Mouse (Mus musculus): ENCODE results near the gene Kcnj9. TPM values are rescaled to one million over a fixed set of nuclear protein-coding genes. Genes with fewer than 3 reads are reported as not detected.

Gene Kcnj9
- polyA plus RNA-seq, 1 experiment from 2014 or later = 0.68 TPM

GRCm38 (mm10) chr1:172313613-172314411 is 15.3 kb downstream of the Kcnj9 start:
- WGBS = 70% methylated on average over 10 of the region's 10 CpGs
- ATAC-seq (replicated peaks; ENCODE audit: low FRiP score) (no peak), DNase-seq (ENCODE audit: low spot score) (no peak)
- H3K27me3 ChIP-seq (ENCODE audit: control insufficient read depth, insufficient read depth, low read length) = no peaks in the 10 kb centered on the region
- peaks cover 4% of the 10 kb centered on the region; the same call in 1 of the 2 replicates for H3K36me3 ChIP-seq (ENCODE audit: control insufficient read depth, insufficient read depth, low read length)
- peak overlapping the region; percentile 74 for H3K4me3 ChIP-seq (ENCODE audit: low read depth, low read length)
- H3K4me1 ChIP-seq (replicated peaks; ENCODE audit: control insufficient read depth, insufficient read depth, low read length) = peaks cover 25% of the 10 kb centered on the region; the same call in 1 of the 2 replicates
- no peaks in the 10 kb centered on the region for H3K9me3 ChIP-seq (ENCODE audit: control insufficient read depth, low read length)
- peak overlapping the region; percentile 8; the same call in 1 of the 2 replicates for H3K27ac ChIP-seq (ENCODE audit: low read depth, low read length)
- H3K4me2 ChIP-seq (ENCODE audit: low read depth, low read length, severe bottlenecking) = peak overlapping the region; percentile 81
- H3K9ac ChIP-seq (ENCODE audit: low read length) = peak overlapping the region; percentile 78

- ATAC-seq (replicated peaks; ENCODE audit: low FRiP score) (no peak), DNase-seq (ENCODE audit: low spot score) (no peak)
- H3K27me3 ChIP-seq (ENCODE audit: control insufficient read depth, insufficient read depth, low read length) = no peaks in the 10 kb centered on the region
- no peak overlapping the region for H3K27ac ChIP-seq (ENCODE audit: low read depth, low read length)
- no peaks in the 10 kb centered on the region for H3K9me3 ChIP-seq (ENCODE audit: control insufficient read depth, low read length)
- H3K9ac ChIP-seq (ENCODE audit: low read length) = peak overlapping the region; percentile 78
- WGBS = 19% methylated on average over 16 of the region's 16 CpGs
- peaks cover 1% of the 10 kb centered on the region; the same call in 1 of the 2 replicates for H3K36me3 ChIP-seq (ENCODE audit: control insufficient read depth, insufficient read depth, low read length)
- peaks cover 25% of the 10 kb centered on the region; the same call in 1 of the 2 replicates for H3K4me1 ChIP-seq (replicated peaks; ENCODE audit: control insufficient read depth, insufficient read depth, low read length)
- H3K4me3 ChIP-seq (ENCODE audit: low read depth, low read length) = peak overlapping the region; percentile 74
- H3K4me2 ChIP-seq (ENCODE audit: low read depth, low read length, severe bottlenecking) = peak overlapping the region; percentile 81
Measured at GRCm38 (mm10) chr1:172312768-172313561, 16.2 kb downstream of the Kcnj9 start.

DNA sequence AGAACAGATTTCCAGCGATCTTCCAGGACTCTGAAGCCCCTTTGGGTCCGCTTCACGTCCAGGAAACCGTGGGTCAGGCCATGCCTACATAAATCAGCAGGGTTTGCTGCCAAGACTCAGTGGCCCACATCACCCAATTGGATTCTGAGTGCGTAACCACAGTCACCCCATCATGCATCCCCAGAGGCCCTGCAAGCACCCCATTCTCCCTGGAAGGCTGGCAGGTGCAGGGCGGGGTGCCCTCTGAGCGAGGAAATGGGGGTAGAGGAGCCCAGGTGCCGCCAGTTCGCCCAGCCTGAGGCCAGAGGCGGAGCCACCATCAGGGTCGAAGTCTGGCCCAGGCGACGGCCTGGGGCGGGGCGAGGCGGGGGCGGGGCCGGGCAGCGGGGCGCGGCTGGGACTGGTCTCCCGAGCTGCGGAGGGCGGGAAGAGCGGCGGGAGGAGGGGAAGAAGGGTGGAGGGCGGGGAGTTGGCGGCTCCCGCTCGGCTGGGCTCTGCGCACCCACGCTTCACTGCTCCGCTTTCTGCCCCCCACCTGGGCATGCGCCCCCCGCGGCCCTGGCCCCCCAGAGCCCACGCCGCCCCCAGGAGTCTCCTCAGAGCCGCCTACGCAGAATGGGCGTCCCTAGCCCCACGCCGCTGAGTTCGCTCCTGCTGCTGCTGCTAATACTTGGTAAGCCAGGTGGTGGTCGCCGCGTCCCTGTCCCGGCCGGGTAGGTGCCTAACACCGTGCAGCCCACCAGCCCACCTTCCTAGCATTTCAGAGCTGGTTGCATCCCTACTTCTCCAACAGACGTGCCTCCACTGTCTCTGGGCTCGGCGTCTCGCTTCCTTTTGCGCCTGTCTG is 17.0 kb downstream of the Kcnj9 start:
- H3K36me3 ChIP-seq (ENCODE audit: control insufficient read depth, insufficient read depth, low read length) = no peaks in the 10 kb centered on the region
- H3K27me3 ChIP-seq (ENCODE audit: control insufficient read depth, insufficient read depth, low read length) = no peaks in the 10 kb centered on the region
- ATAC-seq (replicated peaks; ENCODE audit: low FRiP score) = peak; percentile 74
- H3K4me1 ChIP-seq (replicated peaks; ENCODE audit: control insufficient read depth, insufficient read depth, low read length) = peaks cover 21% of the 10 kb centered on the region; the same call in 1 of the 2 replicates
- H3K4me2 ChIP-seq (ENCODE audit: low read depth, low read length, severe bottlenecking) = peak overlapping the region; percentile 81
- DNase-seq (ENCODE audit: low spot score) = peak; percentile 96
- H3K9ac ChIP-seq (ENCODE audit: low read length) = peak overlapping the region; percentile 78
- no peaks in the 10 kb centered on the region for H3K9me3 ChIP-seq (ENCODE audit: control insufficient read depth, low read length)
- H3K4me3 ChIP-seq (ENCODE audit: low read depth, low read length) = peak overlapping the region; percentile 74
- peak overlapping the region; percentile 37; the same call in 1 of the 2 replicates for H3K27ac ChIP-seq (ENCODE audit: low read depth, low read length)
- WGBS = under 1% methylated on average over 50 of the region's 55 CpGs

DNA sequence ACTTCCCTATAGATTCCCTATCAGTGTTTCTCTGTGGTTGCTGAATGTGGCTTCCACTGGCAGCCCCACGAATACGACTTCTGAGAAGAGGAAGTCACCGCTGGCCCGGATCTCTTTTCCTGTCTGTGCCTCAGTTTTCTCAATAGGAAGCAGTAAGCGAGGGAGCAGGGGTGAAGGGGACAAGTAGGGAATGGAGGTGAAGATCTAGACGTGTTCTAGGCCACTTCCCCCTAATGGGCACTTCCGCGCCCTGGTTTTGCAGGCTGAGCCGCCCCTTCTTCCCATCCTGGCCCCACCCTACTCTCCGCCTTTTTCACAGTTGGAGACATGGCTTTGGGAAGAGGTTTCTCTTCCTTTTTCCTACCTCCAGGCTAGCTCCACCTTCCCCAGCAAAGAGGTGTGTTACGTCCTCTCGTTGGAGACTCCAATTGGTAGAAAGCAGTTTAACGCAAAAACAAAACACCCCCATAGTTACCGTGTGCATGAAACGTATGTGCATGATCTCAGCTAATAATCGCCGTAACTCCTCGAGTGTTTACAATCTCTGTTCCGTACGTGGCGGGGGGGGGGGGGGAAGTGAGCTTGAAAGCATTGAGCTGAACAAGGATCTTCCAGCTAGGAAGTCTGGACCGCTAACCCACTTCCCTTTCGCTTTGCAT is 17.7 kb downstream of the Kcnj9 start:
- Histone ChIP-seq H3K27ac (ENCODE audit: low read depth, low read length) (peak overlapping the region; percentile 37; the same call in 1 of the 2 replicates), H3K9me3 (ENCODE audit: control insufficient read depth, low read length) (no peaks in the 10 kb centered on the region), H3K36me3 (ENCODE audit: control insufficient read depth, insufficient read depth, low read length) (no peaks in the 10 kb centered on the region), H3K4me1 (replicated peaks; ENCODE audit: control insufficient read depth, insufficient read depth, low read length) (peaks cover 20% of the 10 kb centered on the region; the same call in 1 of the 2 replicates), H3K4me3 (ENCODE audit: low read depth, low read length) (peak overlapping the region; percentile 74), H3K4me2 (ENCODE audit: low read depth, low read length, severe bottlenecking) (peak overlapping the region; percentile 81), H3K27me3 (ENCODE audit: control insufficient read depth, insufficient read depth, low read length) (no peaks in the 10 kb centered on the region), H3K9ac (ENCODE audit: low read length) (peak overlapping the region; percentile 78)
- DNase-seq (ENCODE audit: low spot score) (peak; percentile 60), ATAC-seq (replicated peaks; ENCODE audit: low FRiP score) (no peak)
- 8% methylated on average over 23 of the region's 23 CpGs for WGBS

DNA sequence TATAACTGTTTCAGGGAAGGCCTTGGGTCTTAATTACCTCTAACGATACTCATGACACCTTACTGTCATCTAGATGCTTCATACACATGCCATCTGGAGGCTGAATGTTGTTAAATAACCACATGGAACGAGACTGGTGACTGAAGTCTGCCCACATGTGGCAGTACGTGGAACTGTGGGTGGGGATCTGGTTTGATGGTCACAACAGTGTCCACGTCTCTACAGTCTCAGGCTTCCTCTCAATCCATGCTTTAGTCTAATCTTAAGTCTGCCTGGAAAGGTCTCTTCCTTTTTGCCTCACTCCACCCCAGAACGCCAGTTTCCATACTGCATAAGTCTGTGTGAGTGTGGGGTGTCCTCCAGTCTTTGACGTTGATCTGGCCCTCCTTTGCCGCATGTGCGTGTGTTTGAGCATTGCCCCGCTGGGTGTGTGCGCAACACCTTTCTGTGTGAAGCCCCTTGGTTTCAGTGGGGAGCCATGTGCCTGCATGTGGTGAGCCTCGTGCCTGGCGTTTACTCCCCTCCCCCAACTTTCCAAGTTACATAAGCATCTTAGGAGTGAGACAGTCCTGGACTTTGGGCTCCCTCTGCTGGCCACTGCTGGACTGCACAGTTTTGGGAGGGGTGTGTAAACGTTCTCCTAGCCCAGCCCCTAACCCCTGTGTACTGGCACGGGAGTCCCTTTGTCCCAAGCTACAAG is 19.3 kb downstream of the Kcnj9 start:
- ATAC-seq (replicated peaks; ENCODE audit: low FRiP score) = peak; percentile 79
- 4% methylated on average over 14 of the region's 14 CpGs for WGBS
- Histone ChIP-seq H3K27me3 (ENCODE audit: control insufficient read depth, insufficient read depth, low read length) (no peaks in the 10 kb centered on the region), H3K4me2 (ENCODE audit: low read depth, low read length, severe bottlenecking) (peak overlapping the region; percentile 57), H3K4me3 (ENCODE audit: low read depth, low read length) (0 out of 2 replicates have a peak overlapping the region, but pooled peaks have one; percentile 13), H3K27ac (ENCODE audit: low read depth, low read length) (peak overlapping the region; percentile 63; the same call in 1 of the 2 replicates), H3K9me3 (ENCODE audit: control insufficient read depth, low read length) (no peaks in the 10 kb centered on the region), H3K36me3 (ENCODE audit: control insufficient read depth, insufficient read depth, low read length) (no peaks in the 10 kb centered on the region), H3K4me1 (replicated peaks; ENCODE audit: control insufficient read depth, insufficient read depth, low read length) (peaks cover 16% of the 10 kb centered on the region; the same call in 1 of the 2 replicates), H3K9ac (ENCODE audit: low read length) (peak overlapping the region; percentile 62)
- peak; percentile 97 for DNase-seq (ENCODE audit: low spot score)

GRCm38 (mm10) chr1:172308409-172308808 is 20.7 kb downstream of the Kcnj9 start:
- Histone ChIP-seq H3K4me3 (ENCODE audit: low read depth, low read length) (no peak overlapping the region), H3K36me3 (ENCODE audit: control insufficient read depth, insufficient read depth, low read length) (no peaks in the 10 kb centered on the region), H3K4me1 (replicated peaks; ENCODE audit: control insufficient read depth, insufficient read depth, low read length) (peaks cover 16% of the 10 kb centered on the region; the same call in 1 of the 2 replicates), H3K27me3 (ENCODE audit: control insufficient read depth, insufficient read depth, low read length) (no peaks in the 10 kb centered on the region), H3K4me2 (ENCODE audit: low read depth, low read length, severe bottlenecking) (no peak overlapping the region), H3K9me3 (ENCODE audit: control insufficient read depth, low read length) (no peaks in the 10 kb centered on the region), H3K9ac (ENCODE audit: low read length) (no peak overlapping the region), H3K27ac (ENCODE audit: low read depth, low read length) (peak overlapping the region; percentile 10; the same call in 1 of the 2 replicates)
- ATAC-seq (replicated peaks; ENCODE audit: low FRiP score) (no peak), DNase-seq (ENCODE audit: low spot score) (no peak)
- 88% methylated on average over 1 of the region's 1 CpGs for WGBS

DNA sequence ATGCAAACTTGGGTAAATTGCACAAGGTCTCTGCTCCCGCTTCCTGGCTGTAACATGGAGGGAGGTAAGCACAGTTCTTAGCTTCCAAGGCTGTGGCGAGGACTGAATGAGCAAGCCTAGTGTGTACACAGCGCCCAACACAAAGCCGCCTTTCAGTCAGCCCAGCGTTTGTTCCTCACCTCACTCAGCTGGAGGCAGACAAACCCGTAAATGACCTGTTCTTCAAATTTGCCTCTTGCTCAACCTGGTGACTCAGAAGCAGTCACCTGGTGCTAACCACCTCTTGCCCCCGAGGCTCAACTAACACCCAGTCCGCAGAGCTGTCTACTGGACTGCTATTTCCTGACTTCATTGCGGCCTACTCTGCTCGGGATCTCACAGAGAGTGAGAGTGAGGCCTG is 21.2 kb downstream of the Kcnj9 start:
- no peak for DNase-seq (ENCODE audit: low spot score)
- Histone ChIP-seq H3K9ac (ENCODE audit: low read length) (peak overlapping the region; percentile 23; the same call in 1 of the 2 replicates), H3K27ac (ENCODE audit: low read depth, low read length) (peak overlapping the region; percentile 10), H3K9me3 (ENCODE audit: control insufficient read depth, low read length) (no peaks in the 10 kb centered on the region), H3K27me3 (ENCODE audit: control insufficient read depth, insufficient read depth, low read length) (no peaks in the 10 kb centered on the region), H3K36me3 (ENCODE audit: control insufficient read depth, insufficient read depth, low read length) (no peaks in the 10 kb centered on the region), H3K4me3 (ENCODE audit: low read depth, low read length) (no peak overlapping the region), H3K4me2 (ENCODE audit: low read depth, low read length, severe bottlenecking) (no peak overlapping the region), H3K4me1 (replicated peaks; ENCODE audit: control insufficient read depth, insufficient read depth, low read length) (peaks cover 13% of the 10 kb centered on the region; the same call in 1 of the 2 replicates)
- no peak for ATAC-seq (replicated peaks; ENCODE audit: low FRiP score)
- 52% methylated on average over 10 of the region's 10 CpGs for WGBS
